Mouse (Mus musculus) E14TG2a.4 (cell line): ENCODE results near the gene 1700021F07Rik.
A peak's percentile ranks its signal among the peaks of the same experiment; 100 is the strongest.

ENCODE experiments used
- H3K27me3 ChIP-seq: 2 replicates; pipeline ENCODE4 v1.6.1; 2014; ENCODE audit warnings: low read length, control low read depth; ENCODE audit not compliant: insufficient read depth
- H3K36me3 ChIP-seq: 2 replicates; pipeline ENCODE4 v1.6.1; 2014; ENCODE audit warnings: low read length, control low read depth; ENCODE audit not compliant: insufficient read depth
- H3K4me1 ChIP-seq: replicated peaks from 2 replicates; pipeline ENCODE4 v1.6.1; 2014; ENCODE audit warnings: low read depth, low read length, control low read depth
- H3K4me3 ChIP-seq: replicated peaks from 2 replicates; pipeline ENCODE4 v1.5.1; 2014; ENCODE audit warnings: mild to moderate bottlenecking, low read length
- H3K9me3 ChIP-seq: 2 replicates; pipeline ENCODE4 v1.6.1; 2014; ENCODE audit warnings: low read length, control low read depth
- CTCF ChIP-seq: conservative IDR thresholded peaks from 2 replicates; pipeline ENCODE4 v1.5.1; 2014; ENCODE audit warnings: low read length
- NANOG ChIP-seq: IDR thresholded peaks from 2 replicates; pipeline ENCODE4 v1.6.1; 2014; ENCODE audit warnings: borderline replicate concordance, low read length, mixed read lengths
- POU5F1 ChIP-seq: IDR thresholded peaks from 2 replicates; pipeline ENCODE4 v1.6.1; 2014; ENCODE audit warnings: low read length, borderline replicate concordance

The 1700021F07Rik gene

GRCm38 (mm10) chr2:173522376-173522775 lies at the start of gene 1700021F07Rik:
Gene 1700021F07Rik (plus strand): TSS chr2:173522586.
- H3K27me3 ChIP-seq: peaks cover 25% of the 10 kb centered on the region
- no peaks in the 10 kb centered on the region for H3K36me3 ChIP-seq
- no peaks in the 10 kb centered on the region for H3K9me3 ChIP-seq
- no peak within 1 kb of the TSS for H3K4me3 ChIP-seq
- H3K4me1 ChIP-seq: peaks cover 18% of the 10 kb centered on the region
- TF ChIP-seq POU5F1 (no peak), NANOG (no peak), CTCF (no peak)

GRCm38 (mm10) chr2:173473233-173473632 lies 49.2 kb upstream of the 1700021F07Rik start:
- no peak overlapping the region for H3K4me3 ChIP-seq
- no peaks in the 10 kb centered on the region for H3K36me3 ChIP-seq
- peaks cover 8% of the 10 kb centered on the region for H3K27me3 ChIP-seq
- H3K4me1 ChIP-seq: no peaks in the 10 kb centered on the region
- H3K9me3 ChIP-seq: 0 out of 2 replicates have a peak, but pooled peaks cover 9% of the 10 kb centered on the region
- TF ChIP-seq NANOG: no peak
- no peak for TF ChIP-seq CTCF
- TF ChIP-seq POU5F1: no peak

DNA sequence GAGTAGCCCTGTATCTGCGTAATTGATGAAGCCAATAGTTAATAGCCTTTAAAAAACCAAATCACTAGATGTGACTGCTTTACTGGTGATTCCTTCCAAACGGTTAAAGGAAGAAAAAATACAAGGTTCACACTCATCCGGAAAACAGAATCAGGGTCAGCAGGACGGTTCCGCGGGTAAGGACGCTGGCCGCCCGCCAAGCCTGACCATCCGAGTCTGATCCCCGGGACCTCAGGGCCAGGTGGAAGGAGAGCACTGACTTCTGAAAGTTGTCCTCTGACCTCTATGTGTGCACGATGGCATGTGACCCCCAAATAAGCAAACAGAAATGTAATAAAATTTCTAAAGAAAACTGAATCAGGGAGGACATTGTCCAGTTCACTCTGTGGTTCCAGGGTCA lies 43.3 kb upstream of the 1700021F07Rik start:
- H3K4me3 ChIP-seq: no peak overlapping the region
- H3K4me1 ChIP-seq: no peaks in the 10 kb centered on the region
- TF ChIP-seq NANOG (no peak), CTCF (no peak), POU5F1 (no peak)
- H3K27me3 ChIP-seq: peaks cover 4% of the 10 kb centered on the region; the same call in 1 of the 2 replicates
- H3K36me3 ChIP-seq: no peaks in the 10 kb centered on the region
- 0 out of 2 replicates have a peak, but pooled peaks cover 9% of the 10 kb centered on the region for H3K9me3 ChIP-seq

DNA sequence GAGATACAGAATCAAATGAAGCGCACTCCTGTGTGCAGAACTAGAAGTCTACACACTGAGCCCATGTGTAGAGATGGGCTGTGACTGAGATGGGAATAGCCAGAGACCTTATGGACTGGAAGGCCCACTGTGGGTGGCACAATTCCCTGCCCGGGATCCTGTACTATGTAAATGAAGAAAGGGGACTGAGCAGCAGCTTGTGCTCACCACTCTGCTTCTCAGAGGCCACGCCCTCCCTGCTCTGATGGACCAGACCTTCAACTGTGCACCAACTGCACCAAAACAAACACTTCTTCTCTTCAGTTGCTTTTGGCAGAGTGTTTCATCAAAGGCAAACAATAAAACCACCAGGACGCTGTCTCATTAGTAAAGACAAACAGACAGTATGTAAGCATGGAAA lies 37.9 kb upstream of the 1700021F07Rik start:
- H3K27me3 ChIP-seq: no peaks in the 10 kb centered on the region
- TF ChIP-seq POU5F1 (no peak), CTCF (no peak), NANOG (no peak)
- no peaks in the 10 kb centered on the region for H3K4me1 ChIP-seq
- H3K9me3 ChIP-seq: no peaks in the 10 kb centered on the region
- H3K4me3 ChIP-seq: no peak overlapping the region
- no peaks in the 10 kb centered on the region for H3K36me3 ChIP-seq

GRCm38 (mm10) chr2:173499612-173500011 lies 22.8 kb upstream of the 1700021F07Rik start:
- no peaks in the 10 kb centered on the region for H3K36me3 ChIP-seq
- no peak for TF ChIP-seq CTCF
- no peaks in the 10 kb centered on the region for H3K27me3 ChIP-seq
- no peaks in the 10 kb centered on the region for H3K9me3 ChIP-seq
- H3K4me1 ChIP-seq: no peaks in the 10 kb centered on the region
- no peak overlapping the region for H3K4me3 ChIP-seq

- TF ChIP-seq POU5F1 (no peak), CTCF (no peak), NANOG (no peak)
- Histone ChIP-seq H3K9me3 (peaks cover 8% of the 10 kb centered on the region), H3K36me3 (no peaks in the 10 kb centered on the region)
Measured at GRCm38 (mm10) chr2:173513977-173514376, 8.4 kb upstream of the 1700021F07Rik start.

GRCm38 (mm10) chr2:173515186-173515585 lies 7.2 kb upstream of the 1700021F07Rik start:
- no peaks in the 10 kb centered on the region for H3K36me3 ChIP-seq
- H3K27me3 ChIP-seq: peaks cover 16% of the 10 kb centered on the region
- no peak overlapping the region for H3K4me3 ChIP-seq
- H3K9me3 ChIP-seq: peaks cover 7% of the 10 kb centered on the region
- 0 out of 2 replicates have a peak, but pooled peaks cover 3% of the 10 kb centered on the region for H3K4me1 ChIP-seq
- TF ChIP-seq CTCF: no peak
- no peak for TF ChIP-seq NANOG
- TF ChIP-seq POU5F1: no peak

More at GRCm38 (mm10) chr2:173513977-173514376, 8.4 kb upstream of the 1700021F07Rik start:
- peaks cover 16% of the 10 kb centered on the region for H3K27me3 ChIP-seq
- H3K4me3 ChIP-seq: no peak overlapping the region
- 0 out of 2 replicates have a peak, but pooled peaks cover 3% of the 10 kb centered on the region for H3K4me1 ChIP-seq

GRCm38 (mm10) chr2:173516150-173516855 lies 6.1 kb upstream of the 1700021F07Rik start:
- Histone ChIP-seq H3K9me3 (no peaks in the 10 kb centered on the region), H3K4me1 (peaks cover 8% of the 10 kb centered on the region; the same call in 1 of the 2 replicates), H3K36me3 (no peaks in the 10 kb centered on the region), H3K4me3 (peak overlapping the region; percentile 29), H3K27me3 (peaks cover 17% of the 10 kb centered on the region)
- TF ChIP-seq CTCF (no peak), NANOG (no peak), POU5F1 (no peak)
